Mouse (Mus musculus): ENCODE results near the gene Rap2c.

DNA sequence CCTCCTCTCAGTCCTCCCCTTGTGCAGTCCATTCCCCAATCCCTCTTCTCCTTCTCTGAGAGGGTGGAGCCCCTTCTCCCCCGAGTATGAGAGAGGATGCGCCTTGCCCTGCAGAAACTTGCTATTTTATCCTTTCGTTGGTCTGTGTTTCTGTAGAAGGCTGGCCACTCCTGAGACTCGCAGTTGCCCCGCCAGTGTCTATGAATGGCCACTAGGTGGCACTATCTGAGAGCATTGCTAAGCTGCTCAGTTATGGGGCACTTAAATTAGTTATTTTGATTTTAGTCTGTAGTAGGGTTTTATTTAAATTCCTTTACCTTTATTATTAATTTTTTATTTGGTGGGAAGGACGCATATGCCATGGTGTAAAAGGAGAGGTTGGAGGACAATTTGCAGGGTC, 48.0 kb upstream of the Rap2c start:
- peak; percentile 84 for TF ChIP-seq CTCF (IDR thresholded peaks at IDR 0.05; ENCODE audit: low read depth)
- TF ChIP-seq EP300 (optimal IDR thresholded peaks at IDR 0.05) = no peak
